Mouse (Mus musculus): Measurements from ENCODE around the gene Oaf. TPM values are rescaled to one million over a fixed set of nuclear protein-coding genes. Genes with fewer than 3 reads are reported as not detected.

Gene Oaf
- total and polyA plus RNA-seq, 3 experiments = 57.6 to 137 TPM; not detected in 1

DNA sequence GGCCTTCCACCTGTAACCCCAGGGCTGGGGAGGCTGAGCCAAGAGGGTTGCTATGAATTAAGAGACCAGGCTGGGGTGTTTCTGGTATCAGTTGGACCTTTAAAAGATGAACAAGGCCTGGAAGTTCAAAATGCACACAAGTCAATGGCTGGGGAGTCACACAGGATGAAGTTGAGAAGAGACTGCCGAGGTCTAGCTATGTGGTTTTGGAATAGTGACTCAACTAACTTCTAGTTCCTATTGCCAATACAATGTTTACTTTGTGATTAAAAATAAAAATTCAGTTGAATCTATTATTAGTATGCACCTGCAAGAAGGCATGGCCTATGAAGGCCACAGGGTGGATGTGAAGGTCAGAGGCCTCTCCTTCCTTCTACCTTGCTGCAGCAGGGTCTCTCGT lies 12.1 kb upstream of the Oaf start:
- Histone ChIP-seq H3K27ac (ENCODE audit: control insufficient read depth, low read depth, low read length) (no peak overlapping the region), H3K36me3 (ENCODE audit: control insufficient read depth in 1 of 2, insufficient read depth in 2 of 2, low read length in 2 of 2) (peaks cover 0 to 9% of the 10 kb centered on the region in 2 experiments; a peak in 2 of 4 replicates), H3K79me2 (ENCODE audit: control insufficient read depth, insufficient read depth, low read length, poor library complexity) (no peaks in the 10 kb centered on the region), H3K9ac (ENCODE audit: control insufficient read depth, low read depth, low read length, poor library complexity, severe bottlenecking) (no peak overlapping the region), H3K9me3 (replicated peaks; ENCODE audit: insufficient read depth, low read length) (no peaks in the 10 kb centered on the region), H3K27me3 (ENCODE audit: control insufficient read depth in 1 of 2, insufficient read depth in 2 of 2, low read length in 2 of 2) (no peaks in the 10 kb centered on the region), H3K4me1 (ENCODE audit: control insufficient read depth in 1 of 2, insufficient read depth in 2 of 2, low read length in 2 of 2) (peaks cover 3 to 9% of the 10 kb centered on the region in 2 experiments), H3K4me3 (ENCODE audit: control insufficient read depth in 1 of 2, insufficient read depth in 1 of 2, low read depth in 2 of 2, low read length in 2 of 2) (no peak overlapping the region)
- TF ChIP-seq POLR2AphosphoS2 (IDR thresholded peaks at IDR 0.05; ENCODE audit: low read length) (no peak), POLR2AphosphoS5 (IDR thresholded peaks at IDR 0.05; ENCODE audit: borderline replicate concordance, low read depth, low read length) (no peak), CHD1 (IDR thresholded peaks at IDR 0.05; ENCODE audit: low read depth, low read length) (no peak), UBTF (IDR thresholded peaks at IDR 0.05; ENCODE audit: borderline replicate concordance, insufficient read depth, low read depth, low read length) (no peak), MXI1 (IDR thresholded peaks at IDR 0.05; ENCODE audit: low read depth, low read length) (no peak), ZNF384 (IDR thresholded peaks at IDR 0.05; ENCODE audit: low read depth, low read length) (no peak), USF2 (IDR thresholded peaks at IDR 0.05; ENCODE audit: borderline replicate concordance in 1 of 2, insufficient read depth in 1 of 2, low read depth in 1 of 2, low read length in 2 of 2) (no peak), GABPA (IDR thresholded peaks at IDR 0.05; ENCODE audit: low read depth, low read length) (no peak), TCF12 (IDR thresholded peaks at IDR 0.05; ENCODE audit: low read depth, low read length) (no peak), ZKSCAN1 (IDR thresholded peaks at IDR 0.05; ENCODE audit: low read depth, low read length) (no peak), MYC (IDR thresholded peaks at IDR 0.05; ENCODE audit: low read depth, low read length) (no peak), NELFE (IDR thresholded peaks at IDR 0.05; ENCODE audit: low read depth, low read length) (no peak), RCOR1 (IDR thresholded peaks at IDR 0.05; ENCODE audit: low read depth, low read length) (no peak), HCFC1 (IDR thresholded peaks at IDR 0.05; ENCODE audit: low read depth, low read length) (no peak), ZMIZ1 (IDR thresholded peaks at IDR 0.05; ENCODE audit: low read depth, low read length) (no peak), MEF2A (IDR thresholded peaks at IDR 0.05; ENCODE audit: extremely low read depth, insufficient replicate concordance, low read depth, low read length, poor library complexity, severe bottlenecking) (no peak), MAZ (IDR thresholded peaks at IDR 0.05; ENCODE audit: low read depth, low read length) (no peak), MAFK (IDR thresholded peaks at IDR 0.05; ENCODE audit: borderline replicate concordance, low read depth, low read length) (no peak), POLR2A (IDR thresholded peaks at IDR 0.05; ENCODE audit: control insufficient read depth in 1 of 2, insufficient read depth in 1 of 2, low read depth in 1 of 2, low read length in 2 of 2, poor library complexity in 1 of 2) (no peak), NRF1 (IDR thresholded peaks at IDR 0.05; ENCODE audit: insufficient read depth, low read depth, low read length, poor library complexity, severe bottlenecking) (no peak)
- no peak for DNase-seq (ENCODE audit: low read depth, low spot score)

All from MEL (cell line).